Mouse (Mus musculus) adrenal gland, postnatal 10 days (tissue): Measurements from ENCODE around the gene Ankrd13c. TPM values are rescaled to one million over a fixed set of nuclear protein-coding genes. Genes with fewer than 3 reads are reported as not detected.
"Not testable (repeated sequence)": the region's sequence is repeated elsewhere in the genome, so short reads cannot be mapped to it uniquely, and the experiment has no call there.

Source experiments
- DNase-seq: peaks from one replicate; pipeline ENCODE4 v3.0.0; 2021; ENCODE audit warnings: mixed read lengths
- long read RNA-seq, 2 experiments: library from polyadenylated mRNA; stranded (forward); transcript quantifications; one replicate each; pipeline ENCODE4 v2.0.0; 2021
- total RNA-seq, 2 experiments: library from RNA; stranded (reverse); gene quantifications; 2 replicates each; pipeline ENCODE4 v1.2.3; 2021

Gene Ankrd13c
- total RNA-seq: 10 to 100 TPM; 58.7 to 62.5 TPM
- long read RNA-seq, experiment 1, transcript Ankrd13c-201 (13 exons, 3,903 nt): major isoform, 56 of 67 reads
- long read RNA-seq, experiment 1, partial matches to known transcripts: 3 of 67 reads
- long read RNA-seq, experiment 1, other reads (novel, unspliced or antisense): 6 of 67 reads
- long read RNA-seq, experiment 2, transcript Ankrd13c-201 (13 exons, 3,903 nt): major isoform, 45 of 58 reads
- long read RNA-seq, experiment 2, partial matches to known transcripts: 1 of 58 reads
- long read RNA-seq, experiment 2, other reads (novel, unspliced or antisense): 12 of 58 reads

GRCm38 (mm10) chr3:157946843-157947358 is at the start of gene Ankrd13c:
Gene Ankrd13c, plus strand, starts transcription at chr3:157947239.
- peak; percentile 94 for DNase-seq

- no peak for DNase-seq
Observed at GRCm38 (mm10) chr3:157897645-157898044, 49.4 kb upstream of the Ankrd13c start.

GRCm38 (mm10) chr3:157899986-157900385 is 47.1 kb upstream of the Ankrd13c start:
- no peak for DNase-seq

- DNase-seq: no peak
Observed at GRCm38 (mm10) chr3:157901721-157902120, 45.3 kb upstream of the Ankrd13c start.

GRCm38 (mm10) chr3:157908166-157908565 is 38.9 kb upstream of the Ankrd13c start:
- DNase-seq: no peak

- no peak for DNase-seq
Observed at GRCm38 (mm10) chr3:157910262-157910661, 36.8 kb upstream of the Ankrd13c start.

- DNase-seq: no peak
Observed at GRCm38 (mm10) chr3:157912155-157912554, 34.9 kb upstream of the Ankrd13c start.

GRCm38 (mm10) chr3:157916336-157916735 is 30.7 kb upstream of the Ankrd13c start:
- DNase-seq: no peak

GRCm38 (mm10) chr3:157921376-157921775 is 25.7 kb upstream of the Ankrd13c start:
- no peak for DNase-seq

- DNase-seq: no peak
Observed at GRCm38 (mm10) chr3:157923268-157923835, 23.7 kb upstream of the Ankrd13c start.

- peak; percentile 94 for DNase-seq
Observed at GRCm38 (mm10) chr3:157924692-157925328, 22.2 kb upstream of the Ankrd13c start, which contains the start of gene Cth. Gene Cth, minus strand, starts transcription at chr3:157925077.

- no peak for DNase-seq
Observed at GRCm38 (mm10) chr3:157925706-157926510, 21.1 kb upstream of the Ankrd13c start.

GRCm38 (mm10) chr3:157926761-157927160 is 20.3 kb upstream of the Ankrd13c start:
- DNase-seq: no peak

GRCm38 (mm10) chr3:157928731-157929130 is 18.3 kb upstream of the Ankrd13c start:
- DNase-seq: no peak

GRCm38 (mm10) chr3:157929417-157929816 is 17.6 kb upstream of the Ankrd13c start:
- DNase-seq: no peak

GRCm38 (mm10) chr3:157931592-157931991 is 15.4 kb upstream of the Ankrd13c start:
- no peak for DNase-seq

- DNase-seq: no peak
Observed at GRCm38 (mm10) chr3:157932074-157932473, 15.0 kb upstream of the Ankrd13c start.

GRCm38 (mm10) chr3:157933223-157933622 is 13.8 kb upstream of the Ankrd13c start:
- not testable (repeated sequence) for DNase-seq

GRCm38 (mm10) chr3:157934301-157934823 is 12.7 kb upstream of the Ankrd13c start:
- no peak for DNase-seq

- DNase-seq: no peak
Observed at GRCm38 (mm10) chr3:157938585-157938984, 8.5 kb upstream of the Ankrd13c start.

- DNase-seq: no peak
Observed at GRCm38 (mm10) chr3:157947383-157948280, 593 bp downstream of the Ankrd13c start.
